Mouse (Mus musculus): Measurements from ENCODE around the gene Slc35e3. TPM values are rescaled to one million over a fixed set of nuclear protein-coding genes. Genes with fewer than 3 reads are reported as not detected.

The Slc35e3 gene
- polyA plus RNA-seq, 1 experiment from 2014 or later, result 22.2 TPM

DNA sequence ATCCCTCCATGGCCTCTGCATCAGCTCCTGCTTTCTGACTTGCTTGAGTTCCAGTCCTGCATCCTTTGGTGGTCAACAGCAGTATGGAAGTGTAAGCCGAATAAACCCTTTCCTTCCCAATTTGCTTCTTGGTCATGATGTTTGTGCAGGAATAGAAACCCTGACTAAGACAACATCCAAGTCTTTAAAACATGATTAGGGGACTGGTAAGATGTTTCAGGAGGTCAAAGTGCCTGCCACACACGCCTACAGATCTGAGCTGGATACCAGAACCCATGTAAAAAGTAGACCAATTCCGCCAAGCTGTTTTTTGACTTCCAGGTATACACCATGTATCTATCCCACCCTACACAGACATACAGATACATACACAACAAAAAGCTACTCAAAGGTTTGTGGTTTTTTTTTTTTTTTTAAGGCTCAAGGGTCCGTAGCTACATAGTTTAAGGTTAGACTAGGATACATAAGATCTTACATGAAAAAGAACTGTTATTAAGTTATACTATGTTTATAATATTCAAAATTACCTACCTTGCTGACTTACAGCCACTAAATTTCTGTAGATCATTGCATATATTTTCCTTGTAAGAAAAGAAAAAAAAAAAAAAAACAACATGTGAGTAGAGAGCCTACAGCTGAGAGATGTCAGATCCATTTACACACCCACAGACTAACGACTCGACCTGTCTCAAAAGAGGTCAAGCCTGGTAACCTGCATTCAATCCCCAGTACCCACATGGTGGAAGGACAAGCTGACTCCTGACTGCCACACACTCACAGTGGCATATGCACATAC, 44.9 kb downstream of the Slc35e3 start:
- H3K4me2 ChIP-seq (ENCODE audit: low read depth, low read length), result no peak overlapping the region
- no peaks in the 10 kb centered on the region for H3K9me3 ChIP-seq (replicated peaks; ENCODE audit: control insufficient read depth, low read length)
- peaks cover 6% of the 10 kb centered on the region for H3K36me3 ChIP-seq (replicated peaks; ENCODE audit: control insufficient read depth, insufficient read depth, low read depth, low read length)
- DNase-seq (ENCODE audit: low spot score) (no peak), ATAC-seq (replicated peaks; ENCODE audit: insufficient number of reproducible peaks, low FRiP score, low TSS enrichment, low read depth) (no peak)
- H3K27me3 ChIP-seq (ENCODE audit: control insufficient read depth, insufficient read depth, low read length), result no peaks in the 10 kb centered on the region
- H3K4me1 ChIP-seq (ENCODE audit: control insufficient read depth, insufficient read depth, low read length), result no peaks in the 10 kb centered on the region
- WGBS, result 88% methylated on average over 6 of the region's 6 CpGs
- H3K9ac ChIP-seq (replicated peaks; ENCODE audit: low read length), result no peak overlapping the region
- no peak overlapping the region for H3K4me3 ChIP-seq (ENCODE audit: low read depth, low read length)
- H3K27ac ChIP-seq (replicated peaks; ENCODE audit: low read depth, low read length), result no peak overlapping the region

DNA sequence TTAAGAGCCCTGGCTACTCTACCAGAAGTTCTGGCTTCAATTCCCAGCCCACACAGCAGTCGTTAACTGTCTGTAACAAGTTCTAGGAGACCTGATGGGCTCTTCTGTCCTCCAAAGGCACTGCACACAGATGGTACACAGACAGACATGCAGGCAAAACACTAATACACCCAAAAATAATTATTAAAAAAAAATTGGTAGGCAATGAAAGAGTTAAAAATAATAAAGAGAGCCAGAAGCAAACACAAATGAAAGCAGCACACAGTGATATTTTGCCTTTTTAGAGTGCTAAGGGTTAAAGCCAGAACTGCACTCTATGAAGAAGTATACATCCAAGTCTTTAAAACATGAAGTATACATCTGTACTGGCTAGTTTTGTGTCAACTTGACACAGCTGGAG, 45.7 kb downstream of the Slc35e3 start:
- Histone ChIP-seq H3K36me3 (replicated peaks; ENCODE audit: control insufficient read depth, insufficient read depth, low read depth, low read length) (peaks cover 9% of the 10 kb centered on the region), H3K4me3 (ENCODE audit: low read depth, low read length) (no peak overlapping the region), H3K9me3 (replicated peaks; ENCODE audit: control insufficient read depth, low read length) (no peaks in the 10 kb centered on the region), H3K4me2 (ENCODE audit: low read depth, low read length) (no peak overlapping the region), H3K27me3 (ENCODE audit: control insufficient read depth, insufficient read depth, low read length) (no peaks in the 10 kb centered on the region), H3K9ac (replicated peaks; ENCODE audit: low read length) (no peak overlapping the region), H3K27ac (replicated peaks; ENCODE audit: low read depth, low read length) (no peak overlapping the region), H3K4me1 (ENCODE audit: control insufficient read depth, insufficient read depth, low read length) (no peaks in the 10 kb centered on the region)
- DNase-seq (ENCODE audit: low spot score), result no peak
- WGBS, result 93% methylated on average over 1 of the region's 1 CpGs
- no peak for ATAC-seq (replicated peaks; ENCODE audit: insufficient number of reproducible peaks, low FRiP score, low TSS enrichment, low read depth)

DNA sequence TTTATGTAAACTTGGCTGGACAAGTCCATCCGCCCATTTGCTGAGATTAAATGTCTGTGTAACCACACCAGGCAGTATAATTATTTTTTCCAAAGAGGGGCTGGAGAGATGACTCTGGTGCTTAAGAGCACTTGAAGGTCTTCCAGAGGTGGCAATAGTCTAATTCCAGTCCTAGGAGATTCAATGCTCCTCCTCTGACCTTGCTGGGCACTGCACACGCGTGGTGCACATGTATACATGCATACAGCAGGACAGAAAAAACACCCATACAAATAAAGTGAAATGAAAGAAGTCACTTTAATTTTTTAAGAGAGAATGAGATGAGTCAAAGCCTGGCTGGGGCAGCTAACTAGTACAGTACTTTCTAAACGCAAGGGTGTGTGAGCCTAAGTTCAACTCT, 46.3 kb downstream of the Slc35e3 start:
- WGBS, result 96% methylated on average over 4 of the region's 4 CpGs
- ATAC-seq (replicated peaks; ENCODE audit: insufficient number of reproducible peaks, low FRiP score, low TSS enrichment, low read depth) (no peak), DNase-seq (ENCODE audit: low spot score) (no peak)
- Histone ChIP-seq H3K9ac (replicated peaks; ENCODE audit: low read length) (no peak overlapping the region), H3K27ac (replicated peaks; ENCODE audit: low read depth, low read length) (no peak overlapping the region), H3K4me1 (ENCODE audit: control insufficient read depth, insufficient read depth, low read length) (no peaks in the 10 kb centered on the region), H3K4me3 (ENCODE audit: low read depth, low read length) (no peak overlapping the region), H3K36me3 (replicated peaks; ENCODE audit: control insufficient read depth, insufficient read depth, low read depth, low read length) (peaks cover 10% of the 10 kb centered on the region), H3K9me3 (replicated peaks; ENCODE audit: control insufficient read depth, low read length) (no peaks in the 10 kb centered on the region), H3K27me3 (ENCODE audit: control insufficient read depth, insufficient read depth, low read length) (no peaks in the 10 kb centered on the region), H3K4me2 (ENCODE audit: low read depth, low read length) (no peak overlapping the region)

DNA sequence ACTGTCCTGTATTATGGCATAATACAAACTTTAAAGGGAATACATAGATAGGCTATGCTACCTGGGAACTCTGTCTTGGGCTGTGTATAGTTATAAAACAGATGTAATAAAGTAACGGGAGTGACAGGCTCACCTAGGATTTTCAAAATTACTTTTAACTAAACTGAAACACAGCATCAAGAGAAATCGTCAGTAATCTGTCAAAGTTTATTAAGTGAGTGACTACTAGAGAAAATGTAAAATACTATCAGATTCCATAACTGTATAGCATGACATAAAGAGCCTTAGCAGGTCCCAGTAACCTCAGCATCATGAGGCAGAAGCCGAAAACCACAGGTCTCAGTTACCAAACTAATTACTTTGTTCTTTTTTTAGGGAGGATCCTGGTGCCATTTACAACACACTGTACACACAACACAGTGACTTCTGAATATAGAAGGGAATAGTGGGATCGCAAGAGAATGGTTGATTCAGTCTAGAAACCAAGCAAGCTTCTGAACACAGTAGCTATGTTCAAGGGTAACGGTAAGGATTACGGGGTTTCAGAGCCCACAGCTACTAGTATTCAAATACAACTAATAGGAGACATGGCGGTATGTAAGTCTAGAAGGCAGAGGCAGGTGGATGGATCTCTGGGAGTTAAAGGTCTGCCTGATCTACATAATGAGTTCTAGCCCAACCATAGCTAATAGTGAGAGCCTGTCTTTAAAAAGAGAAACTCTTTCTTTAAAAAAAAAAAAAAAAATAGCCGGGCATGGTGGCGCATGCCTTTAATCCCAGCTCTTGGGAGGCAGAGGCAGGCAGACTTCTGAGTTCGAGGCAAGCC, 47.6 kb downstream of the Slc35e3 start:
- 93% methylated on average over 10 of the region's 10 CpGs for WGBS
- no peaks in the 10 kb centered on the region for H3K9me3 ChIP-seq (replicated peaks; ENCODE audit: control insufficient read depth, low read length)
- ATAC-seq (replicated peaks; ENCODE audit: insufficient number of reproducible peaks, low FRiP score, low TSS enrichment, low read depth) (no peak), DNase-seq (ENCODE audit: low spot score) (no peak)
- no peaks in the 10 kb centered on the region for H3K4me1 ChIP-seq (ENCODE audit: control insufficient read depth, insufficient read depth, low read length)
- H3K36me3 ChIP-seq (replicated peaks; ENCODE audit: control insufficient read depth, insufficient read depth, low read depth, low read length), result peaks cover 17% of the 10 kb centered on the region
- H3K4me2 ChIP-seq (ENCODE audit: low read depth, low read length), result no peak overlapping the region
- H3K9ac ChIP-seq (replicated peaks; ENCODE audit: low read length), result no peak overlapping the region
- no peak overlapping the region for H3K27ac ChIP-seq (replicated peaks; ENCODE audit: low read depth, low read length)
- H3K4me3 ChIP-seq (ENCODE audit: low read depth, low read length), result no peak overlapping the region
- H3K27me3 ChIP-seq (ENCODE audit: control insufficient read depth, insufficient read depth, low read length), result no peaks in the 10 kb centered on the region

DNA sequence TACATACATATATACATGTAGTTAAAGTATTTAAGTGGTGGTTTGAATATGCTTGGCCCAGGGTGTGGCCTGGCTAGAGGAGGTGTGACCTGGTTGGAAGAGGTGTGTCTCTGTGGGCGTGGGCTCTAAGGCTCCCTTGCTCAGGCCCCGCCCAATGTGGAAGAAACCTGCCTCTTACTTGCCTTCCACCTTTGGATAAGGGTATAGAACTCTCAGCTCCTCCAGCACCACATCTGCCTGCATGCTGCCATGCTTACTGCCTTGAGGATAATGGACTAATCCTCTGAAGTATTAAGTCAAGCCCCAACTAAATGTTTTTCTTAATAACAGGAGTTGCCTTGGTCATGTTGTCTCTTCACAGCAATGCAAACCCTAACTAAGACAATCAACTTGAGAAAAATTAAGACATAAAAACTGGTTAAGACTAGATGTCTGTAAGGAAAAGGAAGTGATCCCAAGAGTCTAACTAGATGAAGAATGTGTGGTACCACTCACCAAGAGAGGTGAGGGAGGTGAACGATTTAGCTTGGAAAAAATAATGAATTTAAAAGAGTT, 48.5 kb downstream of the Slc35e3 start:
- no peaks in the 10 kb centered on the region for H3K9me3 ChIP-seq (replicated peaks; ENCODE audit: control insufficient read depth, low read length)
- H3K27ac ChIP-seq (replicated peaks; ENCODE audit: low read depth, low read length), result no peak overlapping the region
- H3K27me3 ChIP-seq (ENCODE audit: control insufficient read depth, insufficient read depth, low read length), result no peaks in the 10 kb centered on the region
- WGBS, result 93% methylated on average over 3 of the region's 3 CpGs
- ATAC-seq (replicated peaks; ENCODE audit: insufficient number of reproducible peaks, low FRiP score, low TSS enrichment, low read depth) (0 out of 2 replicates have a peak, but pooled peaks have one; percentile 23), DNase-seq (ENCODE audit: low spot score) (no peak)
- no peak overlapping the region for H3K4me3 ChIP-seq (ENCODE audit: low read depth, low read length)
- H3K4me1 ChIP-seq (ENCODE audit: control insufficient read depth, insufficient read depth, low read length), result no peaks in the 10 kb centered on the region
- no peak overlapping the region for H3K9ac ChIP-seq (replicated peaks; ENCODE audit: low read length)
- H3K4me2 ChIP-seq (ENCODE audit: low read depth, low read length), result no peak overlapping the region
- peaks cover 20% of the 10 kb centered on the region for H3K36me3 ChIP-seq (replicated peaks; ENCODE audit: control insufficient read depth, insufficient read depth, low read depth, low read length)

DNA sequence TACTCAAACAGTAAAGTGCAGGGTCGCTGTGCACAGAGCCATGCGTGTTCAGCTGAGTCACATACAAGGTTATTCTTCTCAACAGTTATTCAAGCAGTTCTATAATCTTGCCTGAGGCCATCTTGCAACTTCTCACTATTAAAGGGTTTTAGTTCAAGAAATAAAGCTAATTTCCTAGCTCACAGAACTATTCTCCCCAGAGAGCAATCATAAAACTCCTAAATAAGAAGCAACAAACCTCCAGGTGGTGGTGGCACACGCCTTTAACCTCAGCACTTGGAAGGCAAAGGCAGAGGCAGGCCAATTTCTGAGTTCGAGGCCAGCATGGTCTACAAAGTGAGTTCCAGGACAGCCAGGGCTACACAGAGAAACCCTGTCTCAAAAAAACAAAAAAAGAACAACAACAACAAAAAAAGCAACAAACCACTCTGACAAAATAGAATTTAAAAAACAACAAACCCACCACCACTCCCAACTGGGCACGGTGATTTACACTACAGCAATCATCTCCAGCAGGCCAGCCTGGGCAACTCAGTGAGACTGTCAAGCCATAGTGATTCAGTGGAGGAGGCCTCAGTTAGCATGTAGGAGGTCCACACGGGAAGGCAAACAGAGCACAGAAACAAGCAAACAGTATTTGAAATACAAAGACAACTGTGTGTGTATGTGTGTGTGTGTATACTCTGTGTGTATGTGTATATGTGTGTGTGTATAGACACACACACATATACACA, 49.2 kb downstream of the Slc35e3 start:
- no peak for ATAC-seq (replicated peaks; ENCODE audit: insufficient number of reproducible peaks, low FRiP score, low TSS enrichment, low read depth)
- no peak overlapping the region for H3K9ac ChIP-seq (replicated peaks; ENCODE audit: low read length)
- no peaks in the 10 kb centered on the region for H3K4me1 ChIP-seq (ENCODE audit: control insufficient read depth, insufficient read depth, low read length)
- no peak overlapping the region for H3K4me2 ChIP-seq (ENCODE audit: low read depth, low read length)
- peaks cover 24% of the 10 kb centered on the region for H3K36me3 ChIP-seq (replicated peaks; ENCODE audit: control insufficient read depth, insufficient read depth, low read depth, low read length)
- no peaks in the 10 kb centered on the region for H3K27me3 ChIP-seq (ENCODE audit: control insufficient read depth, insufficient read depth, low read length)
- WGBS, result 94% methylated on average over 6 of the region's 6 CpGs
- no peaks in the 10 kb centered on the region for H3K9me3 ChIP-seq (replicated peaks; ENCODE audit: control insufficient read depth, low read length)
- H3K27ac ChIP-seq (replicated peaks; ENCODE audit: low read depth, low read length), result no peak overlapping the region
- no peak for DNase-seq (ENCODE audit: low spot score)
- no peak overlapping the region for H3K4me3 ChIP-seq (ENCODE audit: low read depth, low read length)

DNA sequence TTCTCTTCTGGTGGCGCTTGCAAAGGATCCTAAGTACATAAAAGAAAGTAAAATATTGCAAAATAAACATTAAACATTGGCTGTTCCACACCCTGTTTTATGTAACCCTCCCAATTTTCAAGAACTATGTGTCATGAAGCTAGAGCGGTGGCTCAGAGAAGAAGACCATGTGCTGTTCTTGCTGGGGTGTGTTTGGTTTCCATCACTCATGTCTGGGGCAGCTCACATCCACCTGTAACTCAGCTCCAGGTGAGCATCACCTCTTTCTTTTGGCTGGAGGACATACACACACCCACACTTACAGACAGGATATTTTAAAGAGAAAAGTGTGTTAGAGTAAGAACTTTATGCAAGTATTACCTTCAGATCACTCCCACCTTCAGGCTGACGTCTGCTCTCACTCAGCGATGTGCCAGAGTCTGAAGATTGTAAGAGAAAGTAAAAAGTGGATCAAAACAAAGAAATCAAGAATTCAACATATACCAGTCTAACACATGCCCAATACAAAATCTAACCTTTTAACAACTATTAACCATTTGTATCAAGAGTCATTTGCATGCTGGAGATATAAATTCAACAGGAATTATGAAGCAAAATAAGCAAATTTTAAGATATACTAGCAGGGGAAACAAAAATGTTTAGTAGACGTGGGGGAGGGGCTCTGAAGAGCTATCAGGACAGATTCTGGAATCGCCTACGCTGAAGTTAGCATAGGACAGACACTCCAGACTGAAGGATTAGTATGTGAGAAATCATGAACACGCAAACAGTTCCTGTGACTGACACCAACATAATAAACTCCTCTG, 49.9 kb downstream of the Slc35e3 start:
- no peak overlapping the region for H3K9ac ChIP-seq (replicated peaks; ENCODE audit: low read length)
- no peak for DNase-seq (ENCODE audit: low spot score)
- no peak overlapping the region for H3K27ac ChIP-seq (replicated peaks; ENCODE audit: low read depth, low read length)
- ATAC-seq (replicated peaks; ENCODE audit: insufficient number of reproducible peaks, low FRiP score, low TSS enrichment, low read depth), result no peak
- no peaks in the 10 kb centered on the region for H3K27me3 ChIP-seq (ENCODE audit: control insufficient read depth, insufficient read depth, low read length)
- H3K4me1 ChIP-seq (ENCODE audit: control insufficient read depth, insufficient read depth, low read length), result no peaks in the 10 kb centered on the region
- H3K9me3 ChIP-seq (replicated peaks; ENCODE audit: control insufficient read depth, low read length), result no peaks in the 10 kb centered on the region
- H3K4me3 ChIP-seq (ENCODE audit: low read depth, low read length), result no peak overlapping the region
- H3K36me3 ChIP-seq (replicated peaks; ENCODE audit: control insufficient read depth, insufficient read depth, low read depth, low read length), result peaks cover 19% of the 10 kb centered on the region
- 92% methylated on average over 8 of the region's 8 CpGs for WGBS
- H3K4me2 ChIP-seq (ENCODE audit: low read depth, low read length), result no peak overlapping the region

Data from embryonic facial prominence, embryonic 11.5 days (tissue).